Mouse (Mus musculus): ENCODE results near the gene Cbln3.

Cbln3 gene

DNA sequence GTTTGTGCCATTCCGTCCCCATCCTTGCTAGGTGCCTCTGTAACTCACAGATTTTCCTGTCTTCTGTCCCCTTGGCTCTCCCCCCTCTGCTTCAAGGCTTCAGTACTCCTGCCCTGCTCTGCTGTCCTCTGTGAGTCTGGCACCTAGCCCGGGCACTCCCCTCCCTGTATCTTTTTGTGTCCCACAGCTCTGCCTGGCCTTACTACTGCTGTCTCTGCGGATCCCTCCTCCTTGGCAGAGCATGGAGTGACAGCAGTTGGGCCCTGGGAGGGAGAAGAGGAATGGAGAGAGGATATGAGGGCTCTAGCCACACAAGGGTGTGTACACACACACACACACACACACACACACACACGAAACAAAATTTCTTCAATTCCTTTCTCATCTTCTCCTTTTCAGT lies at the start of gene Cbln3:
TSS of gene Cbln3 (minus strand) at position 227 of the 400 bp plus-strand sequence.
- peak; percentile 46 for DNase-seq (ENCODE audit: low read depth)

DNA sequence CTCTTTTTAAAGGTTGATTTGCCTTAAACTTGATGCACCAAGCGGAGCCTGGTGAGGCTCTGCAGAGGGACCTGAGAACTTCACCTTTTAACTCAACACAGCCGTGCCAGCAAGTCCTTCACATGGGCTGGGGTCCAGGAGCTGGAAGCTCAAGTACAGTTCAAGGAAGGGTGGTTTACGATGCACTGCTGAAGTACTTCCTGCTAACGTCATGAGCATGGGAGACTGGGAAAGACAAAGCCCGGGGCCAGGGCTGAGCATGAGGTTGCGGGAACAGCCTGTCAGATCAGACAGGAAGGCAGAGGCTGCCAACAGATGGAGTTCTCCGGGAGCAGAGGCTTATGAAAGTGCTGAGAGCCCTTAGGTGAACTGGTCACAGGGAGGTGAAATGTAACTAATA lies 49.4 kb upstream of the Cbln3 start:
- no peak for DNase-seq (ENCODE audit: low read depth)

DNA sequence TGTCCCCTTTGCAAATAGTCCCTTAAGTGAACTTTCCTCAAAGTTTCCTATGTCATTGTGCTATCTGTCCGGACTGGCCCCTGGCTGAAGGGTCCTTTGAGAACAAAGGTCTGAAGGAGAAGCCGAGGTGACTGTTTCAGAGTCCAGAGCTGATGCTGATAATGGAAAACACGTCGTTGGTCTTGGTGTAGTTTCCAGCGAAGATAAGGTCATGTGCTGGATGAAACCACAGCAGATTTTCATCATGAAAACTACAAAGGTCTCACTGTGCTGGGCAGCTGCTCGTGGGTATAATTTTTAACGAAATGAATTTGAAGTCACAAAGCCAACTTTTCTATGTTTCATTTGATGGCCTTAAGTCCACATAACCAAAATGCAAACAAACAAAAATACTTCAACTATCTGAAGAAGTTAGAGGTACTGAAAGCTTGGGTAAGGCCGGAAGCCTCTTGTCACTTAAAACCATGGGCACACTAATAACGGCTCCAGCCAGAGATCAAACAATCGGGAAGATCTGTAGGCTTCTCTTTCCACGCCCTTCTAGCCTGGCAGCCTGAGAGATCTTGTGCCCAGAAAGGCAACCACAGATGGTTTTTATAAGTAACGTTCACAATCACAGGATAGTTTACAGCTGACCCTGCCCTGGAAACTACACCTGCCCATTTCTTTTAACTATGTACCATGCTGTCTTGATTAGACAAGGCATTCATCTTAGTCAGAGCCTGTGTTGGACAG lies 45.2 kb upstream of the Cbln3 start:
- no peak for DNase-seq (ENCODE audit: low read depth)

DNA sequence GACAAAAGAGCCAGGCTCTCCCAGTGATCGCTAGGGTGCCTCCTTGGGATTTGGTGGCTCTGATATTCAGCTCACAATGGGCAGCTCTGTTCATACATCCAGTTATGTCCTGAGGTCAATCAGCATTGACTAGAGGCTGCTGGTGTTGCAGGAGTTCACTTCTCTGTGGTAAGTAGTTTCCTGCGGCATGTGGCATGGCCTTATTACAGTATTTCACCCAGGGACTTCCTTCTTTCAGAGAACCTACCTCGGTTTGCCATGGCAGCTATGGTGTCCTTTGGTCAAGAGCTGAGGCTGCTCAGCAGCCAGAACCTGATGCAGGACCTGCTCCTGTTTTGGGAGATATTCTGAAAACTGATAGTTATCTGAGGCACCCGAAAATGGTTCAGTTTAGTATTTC lies 42.7 kb upstream of the Cbln3 start:
- no peak for DNase-seq (ENCODE audit: low read depth)

DNA sequence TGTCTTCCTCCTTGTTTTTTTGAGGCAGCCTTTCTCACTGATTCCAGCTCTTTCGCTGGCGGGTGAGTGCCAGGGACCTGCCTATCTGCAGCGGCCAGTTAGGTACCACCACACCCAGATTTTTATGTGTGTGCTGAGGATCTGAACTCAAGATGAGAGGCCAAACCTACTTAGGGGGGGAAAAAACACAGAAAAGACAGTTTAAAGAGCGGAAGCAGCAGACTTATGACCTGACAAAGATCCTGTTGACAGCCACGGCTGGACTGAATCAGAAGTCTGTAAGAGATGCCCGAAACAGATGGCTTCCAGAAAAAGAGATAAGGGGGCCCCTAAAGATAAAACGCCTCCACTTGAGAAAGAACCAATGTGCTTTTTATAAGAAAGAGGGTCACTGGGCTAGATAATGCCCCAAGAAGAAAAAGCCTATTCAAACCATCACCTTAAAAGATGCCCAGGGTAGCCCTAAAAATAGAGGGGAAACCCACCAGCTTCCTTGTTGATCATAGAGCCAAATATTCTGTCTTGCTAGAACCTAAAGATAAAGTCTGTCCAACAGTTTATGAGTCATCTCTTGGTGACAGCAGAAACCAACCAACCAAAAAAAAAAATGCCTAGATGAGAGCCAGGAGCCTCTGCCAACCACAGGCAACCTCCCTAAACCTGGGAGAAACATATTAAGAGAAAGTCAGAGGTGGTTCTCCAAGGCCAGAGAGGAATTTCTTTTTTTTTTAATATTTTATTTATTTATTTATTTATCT lies 38.5 kb upstream of the Cbln3 start:
- DNase-seq (ENCODE audit: low read depth) = no peak

DNA sequence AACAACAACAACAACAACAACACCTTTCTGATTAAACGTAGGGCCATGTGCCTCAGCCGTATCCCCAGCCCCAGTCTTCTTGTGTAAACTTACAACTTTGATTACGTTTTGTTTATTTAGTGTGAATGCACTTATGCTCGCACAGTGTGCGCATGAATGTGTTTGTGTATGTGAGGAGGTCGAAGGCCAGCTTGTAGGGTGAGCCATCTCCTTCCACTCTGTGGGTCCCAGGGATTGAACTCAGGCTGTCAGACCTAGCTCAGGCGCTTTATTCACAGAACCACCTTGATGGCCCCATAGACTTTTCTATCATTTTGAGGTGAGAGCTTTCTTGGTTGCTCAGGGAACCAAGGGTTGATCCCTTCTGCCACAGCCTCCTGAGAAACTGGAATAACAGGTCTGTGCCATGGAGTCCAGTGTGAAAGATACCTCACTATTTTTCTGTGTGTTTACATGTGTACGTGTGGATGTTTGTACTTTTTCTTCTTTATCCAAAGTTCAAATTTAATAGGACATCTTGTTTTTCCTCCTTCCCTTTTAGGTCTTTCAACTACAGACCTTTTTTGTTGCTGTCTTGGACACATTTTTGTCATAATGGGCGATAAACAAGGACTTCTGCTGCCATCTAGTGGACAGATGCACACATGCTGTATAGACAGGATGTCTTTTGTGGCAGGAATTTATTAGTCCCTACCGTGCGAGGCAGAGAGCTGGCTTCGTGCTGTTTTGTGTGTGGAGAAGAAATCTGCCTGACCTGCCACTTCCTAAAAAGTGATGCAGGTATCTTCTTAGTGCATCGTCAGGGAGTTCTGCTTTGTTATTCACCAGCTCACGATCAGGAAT lies 34.3 kb upstream of the Cbln3 start:
- DNase-seq (ENCODE audit: low read depth) = peak; percentile 93

DNA sequence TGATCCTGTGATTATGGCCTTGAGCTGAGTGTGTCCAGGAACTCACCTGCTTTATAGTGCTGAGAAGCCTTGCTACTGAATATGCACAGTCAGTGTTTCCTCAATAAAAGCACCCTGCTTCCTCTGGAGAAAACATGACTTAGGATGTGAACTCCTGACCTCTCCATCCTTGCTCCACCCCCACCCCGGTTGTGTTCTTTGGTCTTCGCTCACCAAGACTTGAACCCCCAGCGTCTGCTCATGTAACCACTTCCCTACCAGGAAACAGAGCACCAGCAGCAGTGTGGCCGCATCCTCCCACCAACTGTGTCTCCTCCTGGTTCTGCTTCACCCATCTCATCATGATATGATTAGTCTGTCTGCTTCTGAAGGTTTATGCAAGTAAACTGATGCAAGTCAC lies 29.2 kb upstream of the Cbln3 start:
- DNase-seq (ENCODE audit: low read depth) = peak; percentile 26

DNA sequence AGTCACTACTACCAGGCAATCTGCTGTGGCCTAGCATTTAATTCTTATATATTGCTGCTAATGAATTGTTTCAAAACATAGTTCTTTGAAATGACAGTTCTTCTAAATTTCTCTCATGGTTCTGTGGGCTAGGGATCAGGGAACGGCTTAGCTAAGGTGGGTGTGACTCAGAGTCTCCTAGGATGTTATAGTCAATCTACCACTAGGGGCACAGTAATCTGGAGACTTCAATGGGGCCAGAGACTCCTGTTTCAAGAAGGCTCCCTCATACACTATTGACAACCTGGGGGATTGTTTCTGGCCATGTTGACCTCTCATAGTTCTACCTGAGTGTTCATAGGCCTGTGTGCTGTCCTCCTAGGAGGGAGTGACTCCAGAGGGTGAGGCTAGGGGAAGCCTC lies 21.3 kb upstream of the Cbln3 start:
- DNase-seq (ENCODE audit: low read depth) = peak; percentile 43

DNA sequence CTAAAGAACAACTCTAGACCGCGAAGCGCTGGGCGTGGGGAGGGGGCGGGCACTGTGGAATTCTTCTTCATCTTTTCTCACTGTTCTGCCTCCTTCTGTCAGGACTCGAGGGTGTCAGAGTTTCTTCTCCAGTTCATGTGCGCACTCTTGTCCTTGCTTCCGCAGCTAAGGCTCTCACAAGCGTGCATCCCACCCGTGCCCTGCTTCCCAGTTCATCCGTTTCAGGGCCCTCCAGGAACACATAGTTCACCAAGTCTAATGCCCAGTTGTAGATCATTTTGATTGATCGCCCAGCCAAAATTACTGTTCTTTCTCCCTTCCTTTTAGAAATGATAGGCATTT lies 16.2 kb upstream of the Cbln3 start:
- DNase-seq (ENCODE audit: low read depth) = no peak

DNA sequence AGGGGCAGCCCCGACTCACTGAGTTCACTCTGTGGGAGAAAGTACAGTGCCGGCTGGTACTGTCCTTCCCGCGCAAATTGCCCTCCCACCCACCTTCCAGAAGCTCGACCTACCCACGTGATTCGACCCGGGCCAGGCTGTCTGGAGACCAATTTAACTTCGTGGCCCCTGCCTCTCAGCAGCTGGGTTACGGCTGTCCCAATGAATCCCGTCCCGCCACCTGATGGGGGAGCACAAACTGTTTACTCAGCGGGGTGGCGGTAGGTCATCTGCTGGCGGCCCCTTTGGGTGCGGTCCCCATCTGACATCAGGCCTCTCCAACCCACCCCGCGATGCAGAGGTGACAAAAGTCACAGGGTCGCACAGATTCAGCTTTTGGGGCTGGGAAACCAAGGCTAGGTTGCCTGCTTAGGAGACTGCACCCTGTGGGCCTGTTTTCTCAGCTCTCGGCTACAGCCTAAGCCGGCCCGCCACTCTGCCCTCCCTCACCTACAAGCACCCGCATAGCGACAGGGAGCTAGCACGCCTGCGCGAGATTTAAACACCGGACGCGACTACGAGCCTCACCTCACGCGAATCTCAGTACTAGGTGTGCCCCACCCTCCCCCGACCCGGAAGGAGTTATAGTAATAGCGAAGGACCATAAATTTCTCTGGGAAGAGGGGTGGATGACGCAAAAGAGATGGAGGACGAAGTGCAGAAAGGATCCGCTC lies 15.7 kb upstream of the Cbln3 start, which contains the start of gene Sdr39u1:
TSS of gene Sdr39u1 (minus strand) at position 593 of the 713 bp plus-strand sequence.
- peak; percentile 93 for DNase-seq (ENCODE audit: low read depth)

DNA sequence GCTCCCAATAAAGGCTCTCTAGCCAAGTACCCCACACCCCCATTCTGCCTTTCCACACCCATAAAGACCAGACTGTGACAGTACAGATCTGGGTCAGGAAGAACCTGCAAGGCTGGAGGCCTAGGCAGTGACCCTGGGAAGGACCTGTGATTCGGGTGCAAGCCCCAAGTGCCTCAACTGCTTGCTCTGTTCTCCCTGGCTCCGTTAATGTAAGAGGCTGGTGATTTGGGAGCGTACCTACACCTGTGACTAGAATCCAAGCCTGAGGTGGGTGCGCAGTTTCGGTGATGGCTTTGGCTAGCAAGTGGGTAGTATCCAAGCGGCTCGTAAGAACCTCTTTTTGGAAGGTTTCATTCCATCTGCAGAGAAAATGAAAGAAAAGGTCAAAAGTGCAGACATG lies 14.8 kb upstream of the Cbln3 start:
- DNase-seq (ENCODE audit: low read depth) = no peak

DNA sequence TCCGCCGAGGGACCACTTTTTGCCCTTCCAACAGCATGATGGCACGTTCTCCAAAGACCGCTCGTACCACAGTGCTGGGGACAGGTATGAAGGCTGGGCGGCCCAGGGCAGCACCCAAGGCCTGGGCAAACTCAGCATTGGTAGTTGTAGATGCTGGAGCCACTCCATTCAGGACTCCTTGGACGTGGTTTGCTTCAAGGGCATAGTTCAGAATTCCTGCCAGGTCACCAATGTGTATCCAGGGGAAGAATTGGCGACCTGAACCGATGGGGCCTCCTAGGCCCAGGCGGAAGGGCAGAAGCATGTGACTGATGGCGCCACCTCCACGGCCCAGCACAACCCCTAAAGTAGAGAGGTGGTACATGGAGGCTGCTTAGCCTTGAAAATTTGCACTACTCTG lies 13.5 kb upstream of the Cbln3 start:
- no peak for DNase-seq (ENCODE audit: low read depth)

DNA sequence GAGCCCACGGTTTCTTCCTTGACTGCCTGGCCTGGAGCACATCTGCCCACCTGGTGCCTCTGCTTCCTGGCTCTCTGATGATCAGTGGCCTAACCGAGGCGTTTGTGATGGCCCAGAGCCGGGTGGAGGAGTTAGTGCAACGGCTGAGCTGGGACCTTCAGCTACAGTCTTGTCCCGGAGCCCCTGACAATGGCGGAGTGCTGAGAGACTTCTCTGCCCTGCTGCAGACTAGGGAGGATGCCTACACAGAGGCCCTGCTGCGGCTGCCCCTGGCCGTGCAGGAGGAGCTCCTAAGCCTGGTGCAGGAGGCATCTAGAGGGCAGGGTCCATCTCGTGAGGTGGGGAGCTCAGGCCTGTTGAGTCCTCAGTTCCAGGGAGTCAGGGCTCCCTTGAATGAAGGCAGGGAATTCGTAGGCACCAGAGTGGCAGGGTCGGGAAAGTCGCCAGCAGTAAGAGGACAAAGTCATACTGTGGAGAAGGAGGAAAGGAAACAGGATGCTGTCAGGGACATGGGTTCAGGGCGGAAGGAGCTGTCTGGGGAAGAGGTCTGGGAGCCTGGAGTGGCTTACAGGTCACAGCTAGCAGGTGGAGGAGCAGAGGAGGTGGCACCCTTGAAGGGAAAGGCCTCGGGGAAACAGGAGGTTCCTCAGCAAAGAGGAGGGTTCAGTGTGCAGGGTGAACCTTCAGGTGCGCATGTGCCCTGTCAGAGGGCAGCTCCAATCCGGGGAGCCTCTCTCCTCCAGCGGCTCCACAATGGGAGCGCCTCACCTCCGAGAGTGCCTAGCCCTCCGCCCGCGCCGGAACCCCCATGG lies 2.6 kb upstream of the Cbln3 start:
- no peak for DNase-seq (ENCODE audit: low read depth)

DNA sequence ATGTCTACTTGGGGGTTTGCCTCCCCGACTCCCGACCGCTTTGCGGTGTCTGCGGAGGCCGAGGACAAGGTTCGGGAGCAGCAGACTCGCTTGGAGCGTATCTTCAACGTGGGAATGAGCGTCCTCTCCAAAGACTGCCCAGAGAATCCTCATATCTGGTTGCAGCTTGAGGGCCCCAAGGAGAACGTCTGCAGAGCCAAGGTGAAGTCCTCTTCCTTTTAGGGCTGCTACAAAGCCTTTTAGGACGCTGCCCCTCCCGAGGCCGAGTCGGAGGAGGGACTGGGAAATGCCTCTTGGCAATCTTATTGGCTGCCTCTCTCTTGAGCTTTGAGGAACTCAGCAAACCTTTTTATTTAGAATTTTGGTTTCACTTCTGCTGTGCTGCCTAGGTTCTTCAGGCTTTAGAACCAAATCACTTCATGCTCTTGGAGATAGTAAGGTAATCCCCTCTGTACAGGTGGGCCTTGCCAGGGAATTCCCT lies 1.6 kb upstream of the Cbln3 start:
- DNase-seq (ENCODE audit: low read depth) = peak; percentile 69

DNA sequence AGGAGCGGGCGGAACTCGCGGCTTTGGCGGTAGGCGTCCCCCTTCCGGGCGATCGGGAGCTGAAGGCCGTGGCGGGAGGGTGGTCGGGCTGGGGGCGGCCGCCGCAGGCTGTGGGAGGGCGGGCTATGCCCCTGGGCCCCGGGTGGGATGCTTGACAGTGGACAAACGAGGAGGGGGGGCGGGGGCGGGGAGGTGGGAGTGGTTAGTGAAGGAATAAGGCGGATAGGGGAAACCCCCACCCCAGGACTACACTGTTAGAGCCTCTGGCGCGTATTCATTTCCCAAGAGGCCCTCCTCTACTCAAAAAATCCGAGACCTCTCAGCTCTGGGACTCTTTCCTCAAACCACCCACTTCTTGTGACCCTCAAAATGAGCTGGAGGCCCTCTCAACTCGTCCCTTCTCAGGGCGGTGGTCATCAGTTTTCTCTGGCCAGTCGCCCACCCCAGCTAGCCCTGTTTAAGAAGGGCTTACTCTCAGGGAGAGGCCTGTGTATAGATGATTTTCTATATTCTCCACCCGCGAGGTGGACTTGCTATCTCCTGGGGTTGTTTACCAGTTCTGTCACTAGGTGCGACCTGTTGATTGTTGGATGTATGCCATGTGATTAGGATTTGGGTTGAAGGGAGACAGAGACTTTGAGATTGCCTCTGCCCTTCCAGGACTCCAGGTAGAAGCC lies 1.1 kb upstream of the Cbln3 start:
- peak; percentile 53 for DNase-seq (ENCODE audit: low read depth)

DNA sequence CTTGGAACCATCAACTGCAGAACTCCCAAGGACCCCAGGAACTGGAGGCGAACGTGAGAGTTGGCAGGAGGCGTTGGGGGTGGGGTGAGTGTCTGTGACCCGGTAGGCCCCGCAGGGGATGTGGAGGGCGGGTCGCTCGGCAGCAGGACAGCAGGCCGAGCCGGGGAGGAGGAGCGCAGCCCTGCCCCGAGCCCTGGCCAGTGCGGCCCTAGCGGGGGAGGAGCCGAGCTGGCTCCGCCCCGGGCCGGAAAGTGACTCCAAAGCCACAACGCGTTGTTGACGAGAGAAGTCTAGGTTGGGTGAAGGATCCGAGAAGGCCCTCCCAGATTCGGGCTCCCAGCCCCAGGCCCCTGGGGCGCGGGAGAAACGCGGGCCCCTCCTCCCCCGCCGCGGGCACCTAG lies 521 bp upstream of the Cbln3 start, which contains the start of gene Khnyn:
TSS of gene Khnyn (plus strand) at position 235 of the 401 bp plus-strand sequence.
- peak; percentile 81 for DNase-seq (ENCODE audit: low read depth)

DNA sequence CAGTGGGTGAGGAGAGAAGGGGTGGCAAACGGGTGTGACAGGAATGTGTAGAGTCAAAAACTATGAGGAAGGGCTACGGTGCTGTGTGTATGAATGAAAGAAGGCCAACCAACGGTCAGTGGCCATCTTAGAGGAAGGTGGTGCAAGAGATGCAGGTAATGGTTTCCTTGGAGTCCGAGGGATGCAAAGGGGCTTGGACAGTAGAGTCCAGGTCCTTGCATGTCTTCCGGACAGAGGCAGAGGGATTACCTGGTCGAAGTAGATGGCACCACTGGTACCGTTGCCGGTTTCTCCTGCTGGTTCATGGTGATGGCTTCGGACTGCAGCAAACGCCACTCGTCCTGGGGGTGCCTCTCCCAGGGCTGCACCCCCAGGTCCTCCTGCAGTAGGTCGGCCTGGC lies 529 bp downstream of the Cbln3 start:
- DNase-seq (ENCODE audit: low read depth) = no peak

DNA sequence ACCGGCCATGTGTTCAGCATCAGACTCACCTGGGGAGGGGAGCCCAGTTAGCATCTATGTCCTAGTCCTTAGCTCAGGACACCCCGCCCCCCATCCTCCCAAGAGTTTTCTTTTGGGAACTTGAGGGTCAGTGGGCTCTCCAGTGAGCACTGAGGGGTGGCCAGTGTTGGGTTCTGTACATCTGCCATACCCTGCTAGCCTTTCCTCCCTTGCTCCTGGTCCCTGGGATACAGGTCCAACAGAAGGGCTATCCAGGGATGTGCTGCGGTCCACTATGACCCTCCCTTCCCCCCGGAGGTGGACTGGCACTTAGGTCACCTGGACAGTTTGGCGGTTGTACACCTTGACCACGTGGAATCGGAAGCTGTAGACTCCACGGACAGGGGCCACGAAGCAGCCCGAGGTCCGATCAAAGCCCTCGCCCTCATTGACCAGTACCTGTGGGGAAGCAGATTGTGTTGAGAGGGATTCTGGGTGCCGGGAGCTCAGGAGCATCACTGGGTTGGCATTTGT lies 987 bp downstream of the Cbln3 start:
- DNase-seq (ENCODE audit: low read depth) = no peak

DNA sequence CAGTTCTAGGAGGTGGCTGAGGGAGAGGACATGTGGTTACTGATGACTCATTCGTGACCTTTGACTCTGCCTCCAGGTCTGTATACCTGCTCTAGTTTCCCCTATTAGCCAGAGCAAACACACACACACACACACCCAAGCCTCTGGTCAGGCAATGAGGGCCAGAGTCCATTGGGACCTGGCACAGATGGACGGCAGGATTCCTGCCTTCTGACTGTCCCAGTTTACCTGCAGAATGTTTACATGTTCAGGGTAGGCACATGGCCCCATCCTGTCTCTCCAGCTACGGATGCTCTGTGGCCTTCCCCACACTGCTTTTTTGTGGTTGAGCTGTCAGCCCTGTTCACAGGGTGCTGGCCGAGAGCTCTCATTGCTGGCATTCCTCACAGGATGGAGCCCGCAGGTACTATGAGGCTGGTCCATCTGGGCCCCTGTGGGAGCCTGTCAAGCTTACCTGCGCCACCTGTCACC lies 2.0 kb downstream of the Cbln3 start:
- DNase-seq (ENCODE audit: low read depth) = peak; percentile 59

DNA sequence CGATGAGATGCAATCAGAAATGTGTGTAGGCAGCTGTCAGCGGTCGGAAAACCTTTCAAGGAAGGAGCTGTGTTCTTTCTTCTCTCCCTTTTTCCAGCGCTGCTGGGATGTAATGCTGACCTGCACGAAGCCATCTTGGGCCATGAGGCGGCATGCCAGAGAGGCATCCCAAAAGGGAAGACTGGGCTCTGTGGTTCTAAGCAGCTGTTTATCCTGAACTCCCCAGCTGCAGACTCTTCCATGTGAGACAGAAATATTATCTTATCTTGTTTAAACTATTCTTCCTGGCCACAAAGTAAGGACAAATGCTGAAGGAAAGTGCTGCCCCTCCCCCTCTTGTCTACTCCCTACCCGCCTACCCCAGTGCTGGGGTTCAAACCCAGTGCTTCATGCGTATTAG lies 3.2 kb downstream of the Cbln3 start:
- DNase-seq (ENCODE audit: low read depth) = no peak
